Mouse (Mus musculus) hindbrain, embryonic 12.5 days (tissue): ENCODE measurements around the gene Gfral. TPM values are rescaled to one million over a fixed set of nuclear protein-coding genes. Genes with fewer than 3 reads are reported as not detected.
"Not testable (repeated sequence)": the region's sequence is repeated elsewhere in the genome, so short reads cannot be mapped to it uniquely, and the experiment has no call there.

Source experiments
- ATAC-seq: fragments of 200-750 bp; cut with Nextera tagmentation; 2 replicates; pipeline ENCODE4 v1.8.0; 2017; ENCODE audit warnings: moderate TSS enrichment; ENCODE audit not compliant: low FRiP score
- H3K27ac ChIP-seq: fragments of 300-500 bp; sonication (generic); 2 replicates; pipeline ENCODE4 v1.5.1; 2016; ENCODE audit warnings: mild to moderate bottlenecking
- H3K27me3 ChIP-seq: fragments of 300-500 bp; sonication (generic); 2 replicates; pipeline ENCODE4 v1.6.1; 2016; ENCODE audit warnings: mild to moderate bottlenecking
- H3K36me3 ChIP-seq: fragments of 300-500 bp; sonication (generic); 2 replicates; pipeline ENCODE4 v1.6.1; 2016; ENCODE audit warnings: mild to moderate bottlenecking
- H3K4me1 ChIP-seq: fragments of 300-500 bp; sonication (generic); 2 replicates; pipeline ENCODE4 v1.6.1; 2016
- H3K4me2 ChIP-seq: fragments of 300-500 bp; sonication (generic); replicated peaks from 2 replicates; pipeline ENCODE4 v1.6.1; 2016; ENCODE audit warnings: mild to moderate bottlenecking
- H3K4me3 ChIP-seq: fragments of 300-500 bp; sonication (generic); 2 replicates; pipeline ENCODE4 v1.5.1; 2016; ENCODE audit warnings: mild to moderate bottlenecking
- H3K9ac ChIP-seq: fragments of 300-500 bp; sonication (generic); 2 replicates; pipeline ENCODE4 v1.6.1; 2016; ENCODE audit warnings: mild to moderate bottlenecking, moderate library complexity
- H3K9me3 ChIP-seq: fragments of 300-500 bp; sonication (generic); replicated peaks from 2 replicates; pipeline ENCODE4 v1.6.1; 2016; ENCODE audit warnings: mild to moderate bottlenecking
- WGBS: fragments of 180-500 bp; shearing (Covaris S2); methylation state at CpG from one replicate; pipeline ENCODE4 v1.1.7; 2016; 5-methylcytosine and 5-hydroxymethylcytosine counted together
- polyA plus RNA-seq: library from polyadenylated mRNA; unstranded; fragments of >200 nt; fragmentation: Nextera tagmentation; extraction: Ambion mirVana; gene quantifications from 2 replicates; pipeline ENCODE4 v1.2.1, GENCODE M21; 2016

Gfral gene
- polyA plus RNA-seq, 1 experiment from 2014 or later: not detected

- no peak overlapping the region for H3K27ac ChIP-seq
- no peak overlapping the region for H3K4me3 ChIP-seq
- H3K9ac ChIP-seq: no peak overlapping the region
- no peaks in the 10 kb centered on the region for H3K4me1 ChIP-seq
- H3K36me3 ChIP-seq: no peaks in the 10 kb centered on the region
- no peaks in the 10 kb centered on the region for H3K27me3 ChIP-seq
- no peak for ATAC-seq
- no peak overlapping the region for H3K4me2 ChIP-seq
- WGBS: 78% methylated on average over 4 of the region's 4 CpGs
- H3K9me3 ChIP-seq: no peaks in the 10 kb centered on the region
Measured at GRCm38 (mm10) chr9:76196917-76197316, 16.5 kb downstream of the Gfral start.

GRCm38 (mm10) chr9:76179221-76179620 lies 34.2 kb downstream of the Gfral start:
- Histone ChIP-seq H3K9ac (no peak overlapping the region), H3K36me3 (no peaks in the 10 kb centered on the region), H3K27me3 (no peaks in the 10 kb centered on the region), H3K4me3 (no peak overlapping the region), H3K9me3 (0 out of 2 replicates have a peak, but pooled peaks cover 8% of the 10 kb centered on the region), H3K27ac (no peak overlapping the region), H3K4me1 (no peaks in the 10 kb centered on the region), H3K4me2 (no peak overlapping the region)
- ATAC-seq: no peak

- WGBS: 77% methylated on average over 5 of the region's 5 CpGs
- H3K9ac ChIP-seq: no peak overlapping the region
- H3K4me1 ChIP-seq: no peaks in the 10 kb centered on the region
- H3K36me3 ChIP-seq: no peaks in the 10 kb centered on the region
- no peak overlapping the region for H3K4me3 ChIP-seq
- no peak overlapping the region for H3K4me2 ChIP-seq
- 0 out of 2 replicates have a peak, but pooled peaks cover 8% of the 10 kb centered on the region for H3K9me3 ChIP-seq
- ATAC-seq: no peak
- H3K27me3 ChIP-seq: no peaks in the 10 kb centered on the region
- no peak overlapping the region for H3K27ac ChIP-seq
Measured at GRCm38 (mm10) chr9:76172686-76173295, 40.7 kb downstream of the Gfral start.

- Histone ChIP-seq H3K4me2 (no peak overlapping the region), H3K9me3 (no peaks in the 10 kb centered on the region), H3K36me3 (no peaks in the 10 kb centered on the region), H3K4me1 (no peaks in the 10 kb centered on the region), H3K4me3 (no peak overlapping the region), H3K27me3 (no peaks in the 10 kb centered on the region), H3K9ac (no peak overlapping the region), H3K27ac (no peak overlapping the region)
- no peak for ATAC-seq
- 46% methylated on average over 3 of the region's 3 CpGs for WGBS
Measured at GRCm38 (mm10) chr9:76168355-76168754, 45.1 kb downstream of the Gfral start.

- Histone ChIP-seq H3K4me1 (no peaks in the 10 kb centered on the region), H3K27me3 (no peaks in the 10 kb centered on the region), H3K9ac (no peak overlapping the region), H3K36me3 (no peaks in the 10 kb centered on the region), H3K4me3 (no peak overlapping the region), H3K9me3 (no peaks in the 10 kb centered on the region), H3K27ac (no peak overlapping the region), H3K4me2 (no peak overlapping the region)
- no peak for ATAC-seq
- 68% methylated on average over 8 of the region's 8 CpGs for WGBS
Measured at GRCm38 (mm10) chr9:76162446-76162845, 51.0 kb downstream of the Gfral start.

- WGBS: 67% methylated on average over 3 of the region's 3 CpGs
- no peaks in the 10 kb centered on the region for H3K9me3 ChIP-seq
- H3K27ac ChIP-seq: no peak overlapping the region
Measured at GRCm38 (mm10) chr9:76145593-76145992, 67.9 kb downstream of the Gfral start.

GRCm38 (mm10) chr9:76138378-76139109 lies 74.9 kb downstream of the Gfral start:
- no peaks in the 10 kb centered on the region for H3K4me1 ChIP-seq
- H3K4me2 ChIP-seq: no peak overlapping the region
- peak; percentile 67 for ATAC-seq
- WGBS: 84% methylated on average over 3 of the region's 3 CpGs
- no peaks in the 10 kb centered on the region for H3K36me3 ChIP-seq
- no peaks in the 10 kb centered on the region for H3K9me3 ChIP-seq
- no peak overlapping the region for H3K27ac ChIP-seq
- no peak overlapping the region for H3K4me3 ChIP-seq
- no peaks in the 10 kb centered on the region for H3K27me3 ChIP-seq
- H3K9ac ChIP-seq: no peak overlapping the region

More at GRCm38 (mm10) chr9:76145593-76145992, 67.9 kb downstream of the Gfral start:
- H3K9ac ChIP-seq: no peak overlapping the region
- H3K4me3 ChIP-seq: no peak overlapping the region
- H3K4me1 ChIP-seq: no peaks in the 10 kb centered on the region
- H3K36me3 ChIP-seq: no peaks in the 10 kb centered on the region
- H3K27me3 ChIP-seq: no peaks in the 10 kb centered on the region
- no peak overlapping the region for H3K4me2 ChIP-seq
- no peak for ATAC-seq

- Histone ChIP-seq H3K4me2 (no peak overlapping the region), H3K36me3 (no peaks in the 10 kb centered on the region), H3K9ac (no peak overlapping the region), H3K9me3 (no peaks in the 10 kb centered on the region), H3K4me3 (no peak overlapping the region), H3K4me1 (no peaks in the 10 kb centered on the region), H3K27ac (no peak overlapping the region), H3K27me3 (no peaks in the 10 kb centered on the region)
- WGBS: 89% methylated on average over 6 of the region's 6 CpGs
- no peak for ATAC-seq
Measured at GRCm38 (mm10) chr9:76134042-76134441, 79.4 kb downstream of the Gfral start.

GRCm38 (mm10) chr9:76129353-76129752 lies 84.1 kb downstream of the Gfral start:
- WGBS: 77% methylated on average over 1 of the region's 1 CpGs
- Histone ChIP-seq H3K4me2 (no peak overlapping the region), H3K9ac (no peak overlapping the region), H3K4me1 (no peaks in the 10 kb centered on the region), H3K9me3 (no peaks in the 10 kb centered on the region), H3K4me3 (no peak overlapping the region), H3K36me3 (no peaks in the 10 kb centered on the region), H3K27me3 (no peaks in the 10 kb centered on the region), H3K27ac (no peak overlapping the region)
- no peak for ATAC-seq

- Histone ChIP-seq H3K27me3 (no peaks in the 10 kb centered on the region), H3K36me3 (no peaks in the 10 kb centered on the region), H3K4me1 (no peaks in the 10 kb centered on the region), H3K27ac (no peak overlapping the region), H3K4me3 (no peak overlapping the region), H3K9me3 (no peaks in the 10 kb centered on the region), H3K4me2 (no peak overlapping the region), H3K9ac (no peak overlapping the region)
- no peak for ATAC-seq
- WGBS: 83% methylated on average over 4 of the region's 4 CpGs
Measured at GRCm38 (mm10) chr9:76124249-76124648, 89.2 kb downstream of the Gfral start.

- H3K4me3 ChIP-seq, H3K9me3 ChIP-seq, H3K4me2 ChIP-seq, H3K9ac ChIP-seq, H3K27me3 ChIP-seq, ATAC-seq, H3K27ac ChIP-seq, H3K4me1 ChIP-seq, H3K36me3 ChIP-seq: not testable (repeated sequence)
- 2% methylated on average over 2 of the region's 2 CpGs for WGBS
Measured at GRCm38 (mm10) chr9:76122888-76123287, 90.6 kb downstream of the Gfral start.
